Mouse (Mus musculus) kidney, embryonic 14.5 days (tissue): ENCODE measurements at regions not wholly inside any gene's neighbourhood (a gene's known extent, or its start where the extent isn't known, plus 50 kb on each side); places are given as distances from the start of the nearest gene placed in this dataset.
A peak's percentile ranks its signal among the peaks of the same experiment; 100 is the strongest.

Experiments used
- ATAC-seq: fragments of 200-750 bp; cut with Nextera tagmentation; 2 replicates; pipeline ENCODE4 v1.8.0; 2017; ENCODE audit warnings: moderate number of reproducible peaks, mild to moderate bottlenecking, moderate TSS enrichment, moderate library complexity; ENCODE audit not compliant: low FRiP score, low TSS enrichment
- H3K27ac ChIP-seq: fragments of 300-500 bp; sonication (generic); 2 replicates; pipeline ENCODE4 v1.5.1; 2014; ENCODE audit warnings: low read depth, mild to moderate bottlenecking, low read length, moderate library complexity, mixed read lengths
- H3K27me3 ChIP-seq: fragments of 300-500 bp; sonication (generic); 2 replicates; pipeline ENCODE4 v1.6.1; 2014; ENCODE audit warnings: mild to moderate bottlenecking, low read length; ENCODE audit not compliant: control insufficient read depth, insufficient read depth
- H3K36me3 ChIP-seq: fragments of 300-500 bp; sonication (generic); 2 replicates; pipeline ENCODE4 v1.6.1; 2014; ENCODE audit warnings: low read length, mixed read lengths; ENCODE audit not compliant: control insufficient read depth, insufficient read depth
- H3K4me1 ChIP-seq: fragments of 300-500 bp; sonication (generic); 2 replicates; pipeline ENCODE4 v1.6.1; 2014; ENCODE audit warnings: low read length, mixed read lengths; ENCODE audit not compliant: control insufficient read depth, insufficient read depth
- H3K4me2 ChIP-seq: fragments of 300-500 bp; sonication (generic); replicated peaks from 2 replicates; pipeline ENCODE4 v1.6.1; 2014; ENCODE audit warnings: low read depth, mild to moderate bottlenecking, low read length
- H3K4me3 ChIP-seq: fragments of 300-500 bp; sonication (generic); 2 replicates; pipeline ENCODE4 v1.5.1; 2014; ENCODE audit warnings: mild to moderate bottlenecking, low read length
- H3K9ac ChIP-seq: fragments of 300-500 bp; sonication (generic); 2 replicates; pipeline ENCODE4 v1.6.1; 2014; ENCODE audit warnings: low read depth, mild to moderate bottlenecking, low read length, moderate library complexity
- H3K9me3 ChIP-seq: fragments of 300-500 bp; sonication (generic); 2 replicates; pipeline ENCODE4 v1.6.1; 2016; ENCODE audit warnings: low read length; ENCODE audit not compliant: control insufficient read depth
- WGBS: fragments of 180-500 bp; shearing (Covaris S2); extraction: QIAGEN DNeasy Blood & Tissue Kit; methylation state at CpG from one replicate; pipeline ENCODE4 v1.1.7; 2014; 5-methylcytosine and 5-hydroxymethylcytosine counted together

DNA sequence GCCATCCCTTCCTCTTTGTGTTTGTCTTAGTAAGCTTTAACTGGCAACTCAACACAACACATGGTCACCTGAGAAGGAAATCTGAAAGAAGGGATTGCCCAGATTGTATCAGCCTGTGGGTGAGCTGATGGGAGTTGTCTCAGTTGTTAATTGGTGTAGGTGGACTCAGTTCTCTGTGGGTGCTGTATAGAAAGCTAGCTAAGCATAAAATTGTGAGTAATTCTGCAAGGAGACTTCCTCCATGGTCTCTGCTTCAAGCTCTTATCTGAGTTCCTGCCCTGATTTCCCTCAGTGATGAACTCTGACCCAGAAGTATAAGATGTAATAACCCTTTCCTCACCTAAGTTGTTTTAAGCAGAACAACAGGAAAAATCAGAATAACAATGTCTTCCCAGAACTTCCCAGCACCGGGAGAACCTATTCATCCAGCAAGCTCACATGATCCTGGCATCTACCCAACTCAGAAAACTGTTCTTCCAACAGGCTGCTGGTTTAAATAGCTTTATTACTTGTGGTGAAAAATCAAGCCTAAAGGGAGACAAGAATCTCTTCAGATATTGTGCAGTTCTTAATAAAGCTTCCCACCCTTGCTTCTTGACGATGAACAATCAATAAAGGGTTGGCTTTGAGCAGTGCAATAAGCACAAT lies 487.7 kb upstream of the Cdh4 start:
- H3K27me3 ChIP-seq: no peaks in the 10 kb centered on the region
- H3K27ac ChIP-seq: no peak overlapping the region
- ATAC-seq: no peak
- no peak overlapping the region for H3K4me3 ChIP-seq
- no peak overlapping the region for H3K4me2 ChIP-seq
- H3K9ac ChIP-seq: no peak overlapping the region
- no peaks in the 10 kb centered on the region for H3K4me1 ChIP-seq
- H3K36me3 ChIP-seq: no peaks in the 10 kb centered on the region
- 73% methylated on average over 2 of the region's 2 CpGs for WGBS
- no peaks in the 10 kb centered on the region for H3K9me3 ChIP-seq

DNA sequence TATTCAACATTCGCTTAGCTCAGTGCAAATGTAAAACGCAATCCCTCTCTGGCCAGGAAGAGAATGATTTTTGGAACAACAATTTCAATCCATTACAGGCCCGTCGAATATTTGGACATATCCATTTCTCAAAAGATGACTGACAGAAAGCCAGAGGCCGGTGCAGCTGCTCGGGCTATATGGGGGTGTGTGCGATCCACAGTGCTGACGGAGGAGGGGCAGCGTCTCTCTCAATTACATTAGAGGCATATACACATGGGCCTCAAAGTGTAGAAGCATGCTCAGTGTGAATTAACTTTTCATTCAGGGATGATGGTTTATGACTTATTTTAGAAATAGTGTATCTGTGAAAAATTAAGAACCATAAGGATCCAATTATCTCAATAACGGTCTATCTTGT lies 483.4 kb upstream of the Cdh4 start:
- H3K9me3 ChIP-seq: no peaks in the 10 kb centered on the region
- no peaks in the 10 kb centered on the region for H3K36me3 ChIP-seq
- H3K4me1 ChIP-seq: no peaks in the 10 kb centered on the region
- no peak for ATAC-seq
- no peak overlapping the region for H3K4me2 ChIP-seq
- no peak overlapping the region for H3K9ac ChIP-seq
- H3K27me3 ChIP-seq: no peaks in the 10 kb centered on the region
- H3K4me3 ChIP-seq: no peak overlapping the region
- WGBS: 92% methylated on average over 10 of the region's 10 CpGs
- H3K27ac ChIP-seq: no peak overlapping the region

DNA sequence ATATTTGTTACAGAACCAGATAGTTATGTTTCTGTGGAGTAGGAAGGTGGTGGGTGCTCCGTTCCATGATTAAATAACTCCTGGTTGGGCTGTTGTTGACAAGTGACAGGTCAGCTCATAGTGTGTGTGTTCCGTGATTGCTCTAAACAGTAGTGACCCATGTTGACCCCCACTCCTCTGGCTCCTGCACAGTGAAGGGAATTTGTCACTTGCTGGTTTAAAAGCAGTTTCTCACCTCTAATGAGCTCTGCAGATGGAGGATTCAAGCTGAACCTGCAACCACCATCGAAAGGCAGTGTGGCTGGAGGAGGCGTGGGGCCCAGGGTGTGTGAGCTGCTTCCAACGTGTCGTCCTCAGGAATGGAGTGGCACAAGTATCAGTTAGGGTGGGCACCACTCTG lies 482.6 kb upstream of the Cdh4 start:
- Histone ChIP-seq H3K4me2 (no peak overlapping the region), H3K27me3 (no peaks in the 10 kb centered on the region), H3K9ac (no peak overlapping the region), H3K27ac (no peak overlapping the region), H3K4me1 (no peaks in the 10 kb centered on the region), H3K4me3 (no peak overlapping the region), H3K9me3 (no peaks in the 10 kb centered on the region), H3K36me3 (no peaks in the 10 kb centered on the region)
- 25% methylated on average over 6 of the region's 6 CpGs for WGBS
- 0 out of 2 replicates have a peak, but pooled peaks have one; percentile 28 for ATAC-seq

DNA sequence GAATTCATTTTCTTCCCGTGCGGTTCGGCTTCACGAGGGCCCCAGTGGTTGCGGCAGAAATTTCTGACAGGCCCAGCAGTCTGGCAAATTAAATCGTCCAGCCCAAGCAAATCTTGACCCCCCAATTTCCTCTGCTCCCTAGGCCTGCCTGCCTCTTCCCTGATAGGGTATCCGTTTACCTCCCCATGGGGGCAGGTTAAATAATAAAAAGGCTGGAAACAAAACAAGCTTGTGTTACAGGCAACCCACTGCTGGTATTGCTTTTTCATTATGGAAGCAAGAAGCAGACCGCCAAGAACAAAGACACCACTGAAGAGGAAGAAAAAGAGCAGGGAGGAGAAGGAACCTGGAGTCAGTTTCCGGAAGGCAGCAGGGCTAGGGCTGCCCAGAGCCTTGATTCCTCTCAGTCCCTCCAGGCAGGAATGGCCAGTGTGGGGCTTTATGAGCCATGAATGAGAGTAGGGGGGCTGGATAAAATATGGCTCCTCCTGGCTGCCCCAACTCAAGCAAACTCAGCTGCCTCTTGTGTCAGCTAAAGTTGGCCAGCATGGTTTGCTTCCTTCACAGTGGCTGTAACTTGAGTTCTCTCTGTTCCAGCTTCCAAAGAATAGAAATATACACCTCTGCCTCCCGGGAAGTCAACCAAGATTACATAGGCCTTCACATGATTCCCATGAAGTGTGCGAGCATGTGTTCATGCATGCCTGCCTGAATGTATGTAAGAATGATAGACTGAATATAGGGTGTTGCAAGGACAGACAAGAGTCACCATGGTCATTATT lies 474.5 kb upstream of the Cdh4 start:
- H3K4me3 ChIP-seq: no peak overlapping the region
- 17% methylated on average over 11 of the region's 11 CpGs for WGBS
- no peak overlapping the region for H3K4me2 ChIP-seq
- no peaks in the 10 kb centered on the region for H3K9me3 ChIP-seq
- no peaks in the 10 kb centered on the region for H3K36me3 ChIP-seq
- H3K27ac ChIP-seq: peak overlapping the region; percentile 77
- H3K4me1 ChIP-seq: 0 out of 2 replicates have a peak, but pooled peaks cover 7% of the 10 kb centered on the region
- no peak overlapping the region for H3K9ac ChIP-seq
- H3K27me3 ChIP-seq: no peaks in the 10 kb centered on the region
- peak; percentile 96 for ATAC-seq

GRCm38 (mm10) chr2:178969732-178970131 lies 472.5 kb upstream of the Cdh4 start:
- H3K9me3 ChIP-seq: no peaks in the 10 kb centered on the region
- WGBS: 57% methylated on average over 10 of the region's 10 CpGs
- no peak for ATAC-seq
- H3K4me2 ChIP-seq: no peak overlapping the region
- no peak overlapping the region for H3K9ac ChIP-seq
- H3K4me1 ChIP-seq: 0 out of 2 replicates have a peak, but pooled peaks cover 7% of the 10 kb centered on the region
- no peak overlapping the region for H3K4me3 ChIP-seq
- H3K27me3 ChIP-seq: no peaks in the 10 kb centered on the region
- no peaks in the 10 kb centered on the region for H3K36me3 ChIP-seq
- no peak overlapping the region for H3K27ac ChIP-seq

- Histone ChIP-seq H3K9ac (no peak overlapping the region), H3K27ac (no peak overlapping the region), H3K36me3 (no peaks in the 10 kb centered on the region), H3K4me2 (no peak overlapping the region), H3K27me3 (no peaks in the 10 kb centered on the region), H3K9me3 (no peaks in the 10 kb centered on the region), H3K4me1 (no peaks in the 10 kb centered on the region), H3K4me3 (no peak overlapping the region)
- 95% methylated on average over 4 of the region's 4 CpGs for WGBS
- ATAC-seq: no peak
These were observed 466.9 kb upstream of the Cdh4 start for GRCm38 (mm10) chr2:178975366-178975765.

DNA sequence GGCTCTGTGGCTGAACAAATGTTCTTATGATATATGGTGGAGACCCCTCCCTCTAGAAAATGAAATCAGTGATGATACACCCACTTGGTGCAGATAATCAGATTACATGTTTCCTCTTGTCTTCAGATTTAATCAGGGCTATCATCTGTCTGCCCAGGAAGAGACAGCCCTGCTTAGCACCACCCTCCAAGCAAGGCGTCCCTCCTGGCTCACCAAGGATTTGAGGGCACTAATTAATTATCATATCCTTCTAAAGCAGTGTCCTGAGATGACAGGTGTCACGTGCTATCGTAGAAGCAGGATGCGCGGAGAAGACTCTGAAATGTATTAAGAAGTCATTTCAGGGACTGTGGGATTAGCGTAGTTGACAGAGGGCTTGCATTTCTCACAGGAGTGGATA lies 466.2 kb upstream of the Cdh4 start:
- H3K4me2 ChIP-seq: no peak overlapping the region
- H3K9ac ChIP-seq: no peak overlapping the region
- no peaks in the 10 kb centered on the region for H3K9me3 ChIP-seq
- WGBS: 75% methylated on average over 6 of the region's 6 CpGs
- H3K36me3 ChIP-seq: no peaks in the 10 kb centered on the region
- H3K27me3 ChIP-seq: no peaks in the 10 kb centered on the region
- no peak overlapping the region for H3K27ac ChIP-seq
- no peak for ATAC-seq
- H3K4me3 ChIP-seq: no peak overlapping the region
- no peaks in the 10 kb centered on the region for H3K4me1 ChIP-seq

GRCm38 (mm10) chr2:178976495-178976894 lies 465.7 kb upstream of the Cdh4 start:
- Histone ChIP-seq H3K27me3 (no peaks in the 10 kb centered on the region), H3K4me3 (no peak overlapping the region), H3K9me3 (no peaks in the 10 kb centered on the region), H3K4me2 (no peak overlapping the region), H3K27ac (no peak overlapping the region), H3K36me3 (no peaks in the 10 kb centered on the region), H3K4me1 (no peaks in the 10 kb centered on the region), H3K9ac (no peak overlapping the region)
- 59% methylated on average over 3 of the region's 3 CpGs for WGBS
- no peak for ATAC-seq

DNA sequence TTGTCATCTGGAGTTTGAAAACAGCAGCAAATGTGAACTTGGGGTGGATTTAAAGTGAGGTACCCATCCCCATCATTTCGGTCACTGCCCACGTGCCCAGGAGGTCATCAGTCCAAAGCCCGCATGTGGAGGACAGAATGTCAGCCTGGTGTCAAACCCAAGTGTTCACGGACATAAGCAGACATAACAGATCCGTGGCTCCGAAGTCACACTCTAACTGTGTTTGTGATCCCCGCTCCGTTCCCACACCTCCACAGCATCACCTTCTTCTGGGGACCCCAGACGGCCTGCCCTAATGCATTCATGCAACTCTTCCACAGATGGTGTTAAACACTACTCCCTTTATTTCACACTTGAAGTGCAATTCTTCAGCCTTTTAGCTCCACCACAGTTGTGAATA lies 462.8 kb upstream of the Cdh4 start:
- Histone ChIP-seq H3K36me3 (no peaks in the 10 kb centered on the region), H3K4me1 (no peaks in the 10 kb centered on the region), H3K4me2 (no peak overlapping the region), H3K9ac (no peak overlapping the region), H3K27ac (no peak overlapping the region), H3K27me3 (no peaks in the 10 kb centered on the region), H3K9me3 (no peaks in the 10 kb centered on the region), H3K4me3 (no peak overlapping the region)
- ATAC-seq: no peak
- 80% methylated on average over 9 of the region's 9 CpGs for WGBS
